Mouse (Mus musculus): ENCODE results near the gene Adcy4.

DNA sequence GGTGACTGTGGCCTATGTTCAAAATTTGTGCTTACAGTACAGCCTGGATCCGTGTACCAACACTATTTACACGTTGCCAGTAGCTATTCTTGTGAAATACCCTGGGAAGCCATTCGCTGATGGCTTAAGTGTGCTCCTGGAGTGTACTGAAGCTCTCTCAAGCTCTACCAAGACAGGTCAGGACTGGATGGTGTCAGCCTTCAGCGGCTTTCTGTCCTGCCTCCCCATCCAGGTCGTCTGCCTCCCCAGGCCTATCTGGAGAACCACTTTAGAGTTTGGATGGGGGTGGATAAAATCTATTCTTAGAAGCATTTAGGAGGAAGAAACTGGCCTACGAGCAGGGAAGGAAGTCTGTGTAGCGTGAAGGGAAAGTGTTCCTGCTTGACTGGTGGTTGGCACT, 20.7 kb downstream of the Adcy4 start:
- TF ChIP-seq CTCF (IDR thresholded peaks at IDR 0.05; ENCODE audit: borderline replicate concordance, insufficient read depth, low read length) (no peak), POLR2A (IDR thresholded peaks at IDR 0.05; ENCODE audit: low read depth, low read length) (no peak)
